Mouse (Mus musculus) ovary, postnatal 36 days (tissue): ENCODE data around the gene Trmt10a.

Source experiments
- DNase-seq: peaks from one replicate; pipeline ENCODE4 v3.0.0; 2022; ENCODE audit warnings: low spot score, mixed read lengths

Trmt10a gene

DNA sequence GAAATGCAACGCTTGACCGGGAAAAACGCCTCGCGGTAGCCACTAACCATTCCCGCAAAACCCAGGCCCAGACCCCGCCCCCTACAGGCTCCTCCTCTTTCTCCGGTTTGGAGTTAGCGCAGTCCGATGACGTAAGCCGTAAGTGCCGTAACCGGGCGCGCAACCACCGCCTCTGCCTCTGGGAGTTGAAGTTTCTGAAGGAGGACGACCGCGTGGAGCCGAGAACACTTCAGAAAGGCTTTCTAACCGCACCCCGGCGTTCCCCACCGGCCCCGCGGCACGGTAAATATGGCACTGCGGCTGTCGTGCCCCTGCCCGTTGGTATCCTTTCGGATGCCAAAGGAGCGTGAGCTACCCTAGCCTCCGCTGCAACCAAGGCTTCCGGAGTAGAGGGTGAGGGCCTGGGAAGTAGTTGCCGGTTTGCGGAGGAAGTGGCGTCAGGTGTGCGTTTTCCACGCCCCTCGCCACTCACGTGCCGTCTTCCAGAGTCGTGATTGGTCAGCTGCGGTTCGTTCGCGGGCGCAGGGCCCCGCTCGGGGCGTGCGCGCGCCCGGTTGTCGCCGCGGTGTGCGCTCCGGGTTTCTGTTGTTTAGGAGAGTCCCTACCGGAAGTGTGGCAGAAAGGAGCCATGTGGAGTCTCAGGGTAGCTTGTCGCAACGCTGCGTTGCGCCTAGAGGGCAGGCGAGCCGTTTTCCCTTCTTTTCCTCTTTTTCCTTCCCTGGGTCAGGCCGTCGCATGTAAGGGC, at the start of gene Trmt10a:
Trmt10a (plus strand) TSS at position 134 of the 745 bp plus-strand sequence.
- DNase-seq: peak; percentile 97

DNA sequence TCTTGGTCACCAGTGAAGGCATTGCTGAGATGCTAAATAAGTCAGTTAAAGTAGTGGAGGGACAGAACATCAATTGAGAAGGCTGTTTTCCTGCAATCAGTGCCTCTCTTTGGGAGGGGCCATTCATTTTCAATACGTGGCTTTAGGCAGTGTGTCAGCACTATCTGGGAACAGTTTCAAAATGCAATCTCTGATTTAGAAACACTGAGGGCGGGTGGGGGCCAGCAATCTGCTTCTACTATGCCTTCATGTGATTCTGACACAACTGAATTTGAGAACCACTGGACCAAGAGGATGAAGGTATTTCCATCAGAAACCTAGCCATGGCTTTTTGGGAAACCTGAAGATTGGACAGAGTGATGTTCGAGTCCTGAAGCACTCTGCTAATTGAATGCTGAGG, 47.9 kb upstream of the Trmt10a start:
- DNase-seq: no peak

DNA sequence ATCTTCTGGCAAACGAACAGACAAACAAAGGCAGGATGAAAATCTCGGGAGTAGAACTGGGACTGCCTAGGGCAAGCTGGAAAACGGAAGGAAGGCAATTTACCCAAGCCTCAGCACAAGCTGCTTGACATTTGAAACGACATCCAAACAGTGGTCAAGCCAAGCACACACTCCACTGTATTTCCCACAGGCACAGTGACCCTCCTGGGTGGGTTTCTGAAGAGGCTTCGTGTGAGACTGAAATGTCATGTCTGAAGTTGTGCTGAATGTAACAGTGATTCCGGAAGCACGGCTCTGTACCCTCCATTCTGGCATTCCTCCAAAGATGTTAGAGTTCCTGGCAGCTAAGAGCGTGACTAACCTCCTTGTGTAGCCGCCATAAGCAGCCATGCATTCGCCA, 47.5 kb upstream of the Trmt10a start:
- no peak for DNase-seq

DNA sequence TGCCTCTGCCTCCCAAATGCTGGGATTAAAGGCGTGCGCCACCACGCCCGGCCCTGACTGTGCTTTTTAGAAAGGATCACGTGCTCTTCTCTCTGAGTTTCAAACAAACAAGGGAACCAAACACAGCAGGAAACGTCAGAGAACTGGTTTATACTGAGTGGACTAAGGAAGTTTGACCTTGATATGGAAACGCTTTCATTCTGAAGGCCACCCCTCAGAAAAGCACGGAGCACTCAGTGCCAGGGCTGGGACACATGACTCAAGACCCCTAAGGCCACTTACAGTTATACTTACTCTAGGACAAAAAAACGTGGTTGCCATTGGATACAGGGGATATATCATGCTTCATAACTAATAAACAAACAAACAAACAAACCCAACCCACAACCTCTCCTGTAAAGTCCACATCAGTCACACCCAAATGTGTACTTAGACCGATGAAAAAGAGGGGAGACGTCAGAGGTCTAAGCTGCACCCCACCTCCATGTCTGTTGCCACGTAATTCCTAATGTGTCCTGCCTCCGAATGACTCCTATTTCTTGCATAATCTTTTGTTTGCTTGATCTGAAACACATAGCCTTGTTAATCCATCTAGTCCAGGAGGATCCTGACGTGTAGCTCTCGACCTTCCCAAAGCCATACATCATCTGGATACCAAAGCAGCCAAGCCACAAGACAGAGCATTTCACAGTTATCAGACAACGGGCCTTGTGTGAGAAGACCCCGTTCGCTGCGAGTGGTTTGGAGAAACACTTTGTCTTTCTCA, 46.8 kb upstream of the Trmt10a start:
- DNase-seq: no peak

DNA sequence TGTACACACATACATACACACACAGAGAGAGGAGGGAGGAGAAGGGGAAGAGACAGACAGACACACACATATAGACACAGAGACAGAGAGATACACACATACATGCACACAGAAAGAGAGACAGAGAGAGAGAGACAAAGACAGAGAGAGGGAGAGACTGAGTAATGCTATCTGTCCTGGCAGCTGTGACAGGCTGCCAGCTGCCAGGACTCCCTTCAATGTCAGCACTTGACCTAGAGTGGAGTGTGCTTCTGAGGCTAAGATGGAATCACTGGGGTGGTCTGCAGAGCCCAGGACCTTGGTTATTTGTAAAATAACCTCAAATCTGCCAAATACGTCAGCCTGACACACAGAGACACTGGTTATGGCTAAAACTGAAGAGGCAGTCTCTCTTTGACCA, 45.5 kb upstream of the Trmt10a start:
- no peak for DNase-seq

DNA sequence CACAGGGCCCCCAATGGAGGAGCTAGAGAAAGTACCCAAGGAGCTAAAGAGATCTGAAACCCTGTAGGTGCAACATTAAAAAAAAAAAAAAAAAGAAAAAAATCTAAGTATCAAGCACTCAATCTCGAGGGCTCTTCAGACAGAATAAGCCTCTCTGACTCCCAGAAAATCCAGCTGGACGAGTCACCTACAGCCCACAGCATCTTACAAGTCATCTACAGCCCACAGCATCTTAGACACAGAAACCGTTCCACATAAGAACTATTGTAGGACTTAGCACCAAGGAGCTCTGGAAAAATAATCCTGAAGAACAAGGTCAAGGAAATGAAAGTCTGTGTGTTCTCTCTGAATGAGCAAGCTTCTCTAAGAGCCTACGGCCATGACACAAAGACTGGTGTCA, 41.3 kb upstream of the Trmt10a start:
- DNase-seq: no peak

DNA sequence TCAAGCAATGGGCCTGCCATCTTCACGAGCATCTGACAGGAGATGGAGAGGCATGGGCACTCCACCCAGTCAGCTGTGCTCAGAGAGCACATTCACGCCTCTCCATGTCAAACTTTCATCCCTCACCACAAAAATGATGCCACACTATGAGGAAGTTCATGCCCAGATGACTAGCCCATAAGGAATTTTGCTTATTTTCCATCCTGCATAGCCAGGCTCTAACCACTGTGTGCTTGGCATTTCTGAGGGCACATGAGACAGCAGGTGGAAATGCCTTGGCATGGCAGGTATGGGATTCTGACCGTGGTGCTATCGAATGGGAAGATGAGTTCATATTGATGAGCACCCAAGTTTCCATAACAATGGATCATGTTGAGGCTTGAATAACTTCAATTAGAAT, 39.6 kb upstream of the Trmt10a start:
- no peak for DNase-seq

DNA sequence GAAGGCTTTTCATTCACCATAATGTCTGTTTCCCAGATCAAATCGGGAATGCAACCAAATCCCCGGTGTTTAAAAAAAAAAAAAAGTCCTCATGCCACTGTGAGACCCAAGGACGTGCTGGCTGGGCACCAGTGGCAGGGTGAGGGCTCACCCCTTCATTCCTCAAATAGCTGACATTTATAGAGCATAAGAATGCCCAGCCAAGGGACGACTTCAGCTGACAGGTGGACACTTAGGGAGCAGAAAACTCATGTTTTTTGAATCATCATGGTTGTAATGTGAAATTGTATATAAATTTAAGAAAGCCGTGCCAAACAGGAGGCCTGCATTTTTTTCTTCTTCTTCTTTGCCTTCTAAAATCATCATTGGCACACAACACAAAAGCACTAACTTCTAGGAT, 38.2 kb upstream of the Trmt10a start:
- DNase-seq: no peak

DNA sequence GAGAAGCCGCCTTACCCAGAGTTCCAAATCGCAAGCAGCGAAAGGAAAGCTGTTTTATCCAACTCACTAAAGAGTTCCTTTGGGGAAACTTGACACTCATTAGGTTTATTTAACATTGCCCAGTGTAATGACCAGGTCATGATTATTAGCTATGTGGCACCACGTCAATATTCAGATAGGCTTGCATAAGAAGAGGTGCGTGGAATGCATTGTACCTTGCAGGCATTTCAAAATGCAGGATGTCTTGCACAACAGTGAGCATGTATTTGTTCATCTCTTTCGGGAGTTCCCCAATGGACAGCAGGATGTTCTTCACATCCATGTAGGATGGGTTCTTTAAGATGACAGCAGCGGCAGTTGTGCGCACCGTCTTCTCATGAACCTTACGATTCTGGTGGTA, 36.4 kb upstream of the Trmt10a start:
- DNase-seq: no peak

DNA sequence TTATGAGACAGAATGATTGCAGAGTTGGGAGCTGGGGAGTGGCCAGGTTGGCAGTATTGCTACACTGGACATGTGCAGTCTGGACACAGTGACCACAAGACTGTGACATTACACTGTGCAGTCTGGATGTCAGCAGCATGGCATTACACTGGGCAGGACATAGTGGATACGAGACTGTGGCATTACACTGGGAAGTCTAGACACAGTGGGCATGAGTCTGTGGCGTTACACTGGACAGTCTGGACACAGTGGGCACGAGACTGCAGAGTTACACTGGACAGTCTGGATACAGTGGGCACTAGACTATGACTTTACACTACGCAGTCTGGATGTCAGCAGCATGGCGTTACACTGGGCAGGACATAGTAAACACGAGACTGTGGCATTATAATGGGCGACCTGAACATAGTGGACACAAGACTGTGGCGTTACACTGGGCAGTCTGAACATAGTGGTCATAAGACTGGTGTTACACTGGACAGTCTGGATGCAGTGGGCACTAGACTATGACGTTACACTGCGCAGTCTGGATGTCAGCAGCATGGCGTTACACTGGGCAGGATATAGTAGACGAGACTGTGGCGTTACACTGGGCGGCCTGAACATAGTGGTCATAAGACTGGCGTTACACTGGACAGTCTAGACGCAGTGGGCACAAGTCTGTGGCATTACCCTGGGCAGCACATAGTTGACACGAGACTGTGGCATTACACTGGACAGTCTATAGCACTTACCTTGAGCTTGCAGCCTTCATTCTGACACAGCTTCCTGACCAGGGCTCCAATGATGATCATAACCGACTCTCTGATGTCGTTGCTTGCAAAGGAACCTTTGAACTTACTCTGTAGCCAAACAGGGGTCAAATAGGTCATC, 32.1 kb upstream of the Trmt10a start:
- no peak for DNase-seq

DNA sequence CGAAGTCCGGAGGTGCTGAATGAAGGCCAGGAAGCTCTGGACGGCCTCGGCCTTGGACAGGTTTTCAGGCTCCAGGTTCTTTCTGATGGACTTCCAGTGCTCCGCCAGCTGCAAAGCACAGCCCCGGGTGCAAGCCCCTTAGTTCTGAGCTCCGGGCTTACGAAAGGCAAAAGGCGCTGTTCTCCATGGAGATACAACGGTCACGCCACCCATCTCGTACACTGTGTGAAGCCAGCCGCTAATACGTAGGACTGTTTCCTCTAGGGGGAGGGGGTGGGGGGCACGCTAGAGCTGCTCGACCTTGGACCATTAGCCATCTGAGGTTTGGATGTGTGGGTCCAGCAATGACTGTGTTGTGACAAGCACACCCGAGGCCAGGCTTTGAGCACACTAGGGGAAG, 29.1 kb upstream of the Trmt10a start:
- no peak for DNase-seq

DNA sequence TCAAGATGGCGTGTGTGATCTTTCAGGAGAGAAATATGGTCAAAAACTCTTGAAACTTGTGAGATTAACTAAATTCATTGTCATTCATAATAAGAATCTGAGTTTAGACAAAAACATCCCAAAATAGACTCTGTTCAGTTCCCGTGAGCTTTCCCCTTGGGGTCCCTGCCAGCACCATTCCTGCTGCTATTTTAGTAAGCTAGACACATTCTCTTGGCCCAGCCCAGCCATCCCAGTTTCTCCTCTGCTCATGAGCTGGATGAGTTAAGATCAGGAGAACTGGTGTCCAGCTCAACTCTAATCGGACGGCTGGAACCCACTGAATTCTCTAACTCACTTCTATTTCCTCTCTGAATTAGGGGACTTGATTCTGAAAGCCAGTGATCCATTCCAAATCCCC, 26.4 kb upstream of the Trmt10a start:
- no peak for DNase-seq

DNA sequence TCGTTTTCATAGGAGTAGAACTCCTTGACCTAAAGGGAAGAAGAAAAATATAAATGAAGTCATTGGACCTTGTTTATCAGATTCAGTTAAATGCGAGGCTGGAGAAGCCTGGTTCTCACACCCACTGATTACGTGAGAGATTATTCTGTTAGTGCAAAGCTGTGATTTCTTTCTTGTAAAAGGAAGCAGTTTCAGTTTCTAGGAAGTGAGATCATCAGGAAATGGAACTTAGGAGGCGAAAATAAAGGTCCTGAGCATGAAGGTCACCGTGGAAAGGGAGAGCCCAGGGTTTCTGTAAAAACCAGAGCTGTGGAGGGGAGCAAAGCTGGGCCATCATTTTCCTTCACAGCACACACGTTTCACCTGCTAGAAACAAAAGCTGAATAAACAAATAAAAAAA, 24.9 kb upstream of the Trmt10a start:
- no peak for DNase-seq

DNA sequence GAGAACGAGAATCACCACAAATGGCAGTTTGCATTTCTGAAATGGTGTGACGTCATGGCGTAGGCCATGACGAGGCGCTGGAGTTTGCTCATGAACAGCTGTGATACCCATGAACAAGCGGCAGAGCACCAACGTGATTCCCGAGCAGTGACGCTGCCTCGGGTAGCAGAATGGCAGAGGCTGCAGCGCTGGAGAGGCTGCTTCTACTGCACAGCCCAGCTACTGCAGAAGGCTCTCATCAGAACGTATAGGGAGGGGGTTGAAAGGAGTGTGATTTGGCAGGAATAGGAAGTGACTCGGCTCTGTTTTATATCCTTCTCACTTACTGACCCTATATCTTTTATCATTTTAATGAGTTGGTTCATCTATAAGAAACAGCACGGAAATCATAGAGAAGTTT, 24.4 kb upstream of the Trmt10a start:
- no peak for DNase-seq

DNA sequence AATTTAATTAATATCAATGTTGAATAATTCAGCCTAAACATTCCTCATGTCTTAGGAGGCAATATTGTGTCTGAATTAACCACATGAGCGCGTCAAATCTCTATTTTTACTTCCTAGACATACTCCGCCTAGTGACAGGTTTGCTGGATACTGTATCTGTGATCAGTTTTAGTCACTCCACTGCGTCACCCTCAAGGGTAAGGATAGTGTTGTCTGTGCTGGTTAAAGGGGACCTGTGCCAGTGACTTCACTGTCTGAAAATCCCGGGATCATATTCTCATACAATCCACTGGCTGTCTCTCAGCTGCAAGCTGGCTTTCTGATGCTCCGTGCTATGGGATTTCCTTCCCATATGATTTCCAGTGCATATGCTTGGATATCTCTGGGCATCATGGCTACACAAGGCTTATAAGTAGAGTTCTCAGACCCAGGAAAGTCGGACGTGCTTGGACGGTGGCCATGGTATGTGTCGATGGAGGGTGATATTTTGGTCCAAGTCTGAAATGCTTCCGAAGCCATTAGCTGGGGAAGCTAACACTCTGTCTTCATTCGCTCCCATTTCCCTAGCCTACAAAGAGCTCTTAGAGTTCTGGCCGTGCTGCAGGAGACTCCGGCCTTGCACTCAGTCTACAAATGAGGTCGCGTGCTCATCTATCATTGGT, 23.7 kb upstream of the Trmt10a start:
- no peak for DNase-seq

DNA sequence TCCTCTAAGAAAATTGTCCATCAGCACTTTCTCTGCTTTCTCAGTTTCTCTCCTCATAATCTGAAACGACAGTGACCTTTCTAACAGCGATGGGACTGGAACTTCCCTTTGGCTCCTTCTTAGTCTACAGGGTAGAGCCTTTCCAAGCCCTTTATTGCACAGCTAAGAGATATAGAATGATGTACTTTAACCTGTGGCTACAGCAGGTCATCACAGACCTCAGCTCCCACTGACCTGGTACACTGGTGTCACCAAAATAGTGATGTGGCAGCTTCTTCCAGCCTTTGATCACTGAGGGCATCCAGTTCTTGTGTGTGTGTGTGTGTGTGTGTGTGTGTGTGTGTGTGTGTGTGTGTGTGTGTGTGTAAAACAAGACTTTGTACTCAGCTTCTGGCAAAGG, 21.8 kb upstream of the Trmt10a start:
- no peak for DNase-seq

DNA sequence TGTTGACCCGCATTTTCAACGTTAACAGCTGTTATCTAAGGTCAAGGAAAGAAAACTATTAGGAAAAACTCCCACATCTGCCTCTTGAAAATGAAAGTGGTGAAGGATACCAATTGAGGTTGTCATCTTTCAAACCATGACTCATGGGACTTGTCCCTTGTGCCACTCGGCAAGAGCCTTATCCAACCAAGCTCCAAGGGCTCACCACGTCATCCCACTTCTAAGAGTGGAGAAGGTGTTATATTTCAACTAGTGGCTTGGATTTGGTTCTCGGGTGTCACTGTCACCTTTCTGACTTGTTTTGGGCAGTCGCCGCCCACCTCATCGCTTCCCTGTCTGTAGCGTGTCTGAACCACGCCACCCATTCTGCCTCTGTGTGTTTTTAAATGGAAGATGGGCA, 19.4 kb upstream of the Trmt10a start:
- DNase-seq: no peak

DNA sequence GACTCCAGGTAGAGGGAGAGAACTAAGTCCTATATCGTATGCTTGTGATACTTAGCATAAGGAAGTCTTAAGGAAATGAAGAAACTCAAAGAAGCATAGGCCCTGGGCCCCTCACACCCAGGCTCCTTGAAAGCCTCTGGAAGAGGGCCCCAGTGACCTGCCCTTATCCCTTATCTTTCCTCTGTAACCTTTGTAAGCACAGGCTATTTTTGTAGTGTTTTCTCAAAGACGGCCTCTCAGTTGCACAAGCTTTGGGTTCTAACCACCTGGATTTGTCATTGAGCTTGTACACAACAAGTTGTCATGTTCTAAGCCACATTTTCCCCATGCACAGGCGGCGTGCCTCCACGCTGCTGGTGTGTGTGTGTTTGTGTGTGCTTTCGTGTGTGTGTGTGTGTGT, 14.1 kb upstream of the Trmt10a start:
- no peak for DNase-seq

DNA sequence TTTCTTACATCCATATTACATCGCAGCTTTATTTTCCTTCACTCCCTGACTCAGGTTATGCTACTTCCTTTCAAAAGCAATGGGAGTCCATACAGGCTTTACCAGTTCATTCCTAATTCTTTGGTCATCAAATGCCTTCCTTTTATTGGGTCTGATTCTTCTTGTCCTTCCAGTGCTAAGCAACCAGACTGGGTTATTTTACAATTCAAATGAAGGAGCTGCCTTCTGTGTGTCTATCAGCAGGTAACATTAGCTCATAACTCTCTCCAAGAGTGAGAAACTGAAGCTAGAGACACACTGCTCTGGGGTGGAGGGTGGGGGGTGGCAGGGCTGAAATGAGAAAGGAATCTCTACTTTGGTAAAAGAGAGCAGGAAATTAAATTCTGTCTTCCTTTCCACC, 12.6 kb upstream of the Trmt10a start:
- DNase-seq: no peak

DNA sequence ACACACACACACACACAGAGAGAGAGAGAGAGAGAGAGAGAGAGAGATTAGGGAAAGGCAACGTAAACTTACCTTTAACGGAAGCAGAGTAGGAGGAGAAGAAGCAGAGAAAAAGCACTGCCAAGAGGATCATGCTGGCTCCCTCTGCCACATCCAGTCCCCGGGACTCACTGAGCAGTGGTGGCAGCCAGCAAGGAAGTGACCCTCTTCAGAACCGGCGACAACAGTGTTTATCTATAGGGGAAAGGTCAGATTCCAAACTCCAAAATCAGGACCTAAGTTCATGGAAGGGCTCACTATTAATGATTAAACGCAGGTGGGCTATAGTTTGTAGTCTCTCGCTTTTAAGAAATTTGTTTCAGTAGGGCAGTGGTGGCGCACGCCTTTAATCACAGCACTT, 12.1 kb upstream of the Trmt10a start:
- no peak for DNase-seq

DNA sequence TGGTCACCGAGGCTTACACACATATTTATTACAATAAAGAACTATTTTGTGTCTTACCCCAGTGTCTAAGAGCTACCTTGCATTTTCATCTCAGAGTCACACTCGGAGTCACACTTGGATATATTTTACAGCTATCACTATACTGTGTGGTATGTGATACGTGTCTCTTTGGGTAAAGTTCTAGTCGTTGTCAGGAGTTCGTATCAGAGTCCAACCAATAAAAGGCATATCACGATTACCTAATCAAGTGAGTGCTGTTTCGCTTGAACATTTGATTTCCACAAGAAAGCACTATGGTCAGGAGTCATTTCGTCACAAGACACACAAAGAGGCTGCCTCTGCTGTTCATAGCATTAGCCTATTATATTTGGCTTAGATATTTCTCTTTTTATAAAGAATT, 9.8 kb upstream of the Trmt10a start:
- DNase-seq: no peak

DNA sequence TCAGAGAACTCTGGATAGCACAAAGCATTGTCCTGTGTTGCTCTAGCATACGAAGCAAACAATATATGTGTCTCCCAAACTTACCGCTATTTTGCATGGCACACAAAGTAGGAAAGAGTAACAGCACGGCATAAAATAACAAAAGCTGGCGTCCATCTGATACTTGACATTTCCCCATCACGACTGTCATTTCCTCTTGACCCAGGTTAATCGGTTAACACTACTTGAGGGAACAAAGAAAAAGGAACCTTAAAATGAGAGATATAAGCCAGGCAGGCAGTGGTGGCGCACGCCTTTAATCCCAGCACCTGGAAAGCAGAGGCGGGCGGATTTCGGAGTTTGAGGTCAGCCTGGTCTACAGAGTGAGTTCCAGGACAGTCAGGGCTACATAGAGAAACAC, 9.3 kb upstream of the Trmt10a start:
- no peak for DNase-seq
